Mouse (Mus musculus) cerebellum, adult 2 months (tissue): ENCODE measurements around the gene Cck.

Experiments
- CTCF ChIP-seq: fragments of 200-500 bp; IDR thresholded peaks from 2 replicates; pipeline ENCODE4 v1.5.1; 2011; ENCODE audit warnings: low read depth, mild to moderate bottlenecking, control low read depth, low read length, moderate library complexity, borderline replicate concordance; ENCODE audit not compliant: insufficient read depth
- POLR2A ChIP-seq: fragments of 200-500 bp; IDR thresholded peaks from 2 replicates; pipeline ENCODE4 v1.6.1; 2011; ENCODE audit warnings: low read length, control low read depth, borderline replicate concordance; ENCODE audit not compliant: insufficient read depth

GRCm38 (mm10) chr9:121491592-121492240, 3.8 kb downstream of the Cck start:
- no peak for TF ChIP-seq CTCF
- no peak for TF ChIP-seq POLR2A
